22 mouse cellular contexts compared by ENCODE assay signal in the genomic region with DNA sequence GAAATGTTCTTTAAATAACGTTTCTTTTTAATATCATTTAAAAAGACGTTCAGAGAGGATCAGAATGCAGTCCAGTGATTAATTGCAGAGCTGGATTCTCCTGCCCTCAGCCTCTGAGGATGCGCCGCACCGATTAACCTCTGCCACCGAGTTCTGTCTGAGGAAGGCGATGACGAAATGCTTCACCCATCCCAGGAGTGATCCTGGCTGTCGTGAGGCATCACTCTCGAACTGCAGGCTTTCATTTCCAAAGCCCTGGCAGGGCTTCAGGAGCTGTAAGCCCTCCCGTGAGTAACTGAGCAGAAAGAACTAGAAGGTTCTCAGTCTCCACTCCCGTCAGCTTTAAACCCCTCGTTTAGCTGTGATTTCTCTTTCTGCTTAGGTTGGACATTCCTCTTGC.
DNase-seq lines count a peak whose midpoint lies in the region; ATAC-seq lines count a peak whose summit lies in the region.
"Had no signal": no experiment of that assay in that cellular context is flagged by ENCODE, and none has a peak within 500 bp of the region (broad histone marks: within the 10 kb centered on the region; RNA-seq: fewer than 3 reads in every experiment).

No protein-coding gene starts in this region.

- no peak overlapping the region for H3K4me3 ChIP-seq in midbrain, embryonic 11.5 days (ENCODE audit: low read depth, low read length)
- H3K4me3 ChIP-seq: erythroblast, embryonic 14.5 days; forebrain, embryonic 10.5 days; gastrocnemius, adult 2 months; heart, embryonic 10.5 days had no signal

- ATAC-seq in midbrain, embryonic 11.5 days (ENCODE audit: low FRiP score): no peak
- ATAC-seq: forebrain, embryonic 14.5 days; inflammation-experienced regulatory T-cells, adult 6 months; intestine, postnatal 0 days had no signal

- H3K36me3 ChIP-seq in midbrain, embryonic 11.5 days (ENCODE audit: control insufficient read depth, insufficient read depth, low read length): no peaks in the 10 kb centered on the region
- H3K36me3 ChIP-seq: forebrain, embryonic 10.5 days; heart, embryonic 10.5 days had no signal

- no peak overlapping the region for H3K4me2 ChIP-seq in midbrain, embryonic 11.5 days
- H3K4me2 ChIP-seq: hindbrain, embryonic 14.5 days had no signal

- no peak overlapping the region for H3K9ac ChIP-seq in midbrain, embryonic 11.5 days (ENCODE audit: low read length)
- H3K9ac ChIP-seq: hindbrain, embryonic 14.5 days had no signal

- WGBS in midbrain, embryonic 11.5 days: 77% methylated on average over 13 of the region's 13 CpGs

- H3K27me3 ChIP-seq in midbrain, embryonic 11.5 days (ENCODE audit: control insufficient read depth, insufficient read depth, low read length): no peaks in the 10 kb centered on the region

- no peak overlapping the region for H3K27ac ChIP-seq in midbrain, embryonic 11.5 days (ENCODE audit: low read depth, low read length)
- H3K27ac ChIP-seq: forebrain, embryonic 10.5 days; gastrocnemius, adult 2 months; heart, embryonic 10.5 days; hindbrain, embryonic 14.5 days had no signal

- DNase-seq in heart, adult 11 months: peak; percentile 55
- DNase-seq in heart, adult 8-10 months (ENCODE audit: low spot score): no peak
- DNase-seq in urinary bladder, postnatal 4 days (ENCODE audit: low spot score in 2 of 2): peak; percentile 13 to 34
- no peak for DNase-seq in urinary bladder, adult 18-20 months (ENCODE audit: low spot score in 2 of 2)
- peak; percentile 41 for DNase-seq in adrenal gland, adult 8-10 months
- DNase-seq in adrenal gland, postnatal 36 days: peak; percentile 57 to 58
- no peak for DNase-seq in retina, postnatal 1 day
- DNase-seq in midbrain, embryonic 11.5 days (ENCODE audit: low spot score, missing footprints): no peak
- DNase-seq: cerebellum, adult 11 months; cerebellum, adult 8-10 months; cerebellum, postnatal 36 days; gastrocnemius, adult 2 months; gastrocnemius, postnatal 25 days; heart, postnatal 10 days; heart, postnatal 4 days had no signal

- no peaks in the 10 kb centered on the region for H3K4me1 ChIP-seq in midbrain, embryonic 11.5 days (ENCODE audit: control insufficient read depth, insufficient read depth, low read length)

- no peaks in the 10 kb centered on the region for H3K9me3 ChIP-seq in midbrain, embryonic 11.5 days (ENCODE audit: control insufficient read depth, low read length)
- H3K9me3 ChIP-seq: forebrain, embryonic 10.5 days; heart, embryonic 10.5 days had no signal

Comparison
In these comparisons a context has a peak if more than half of its experiments do, and no peak if none do; other contexts are left out.
1. DNase-seq: peak in heart, adult 11 months (single experiment), urinary bladder, postnatal 4 days (2 of 2), adrenal gland, adult 8-10 months (single experiment) and adrenal gland, postnatal 36 days (2 of 2); none in heart, adult 8-10 months (single experiment), urinary bladder, adult 18-20 months (0 of 2), retina, postnatal 1 day (single experiment) and midbrain, embryonic 11.5 days (single experiment).